Mouse (Mus musculus): Measurements from ENCODE around the gene Sema6d. TPM values are rescaled to one million over a fixed set of nuclear protein-coding genes. Genes with fewer than 3 reads are reported as not detected.

The Sema6d gene
- polyA plus RNA-seq, 1 experiment from 2014 or later = 14.6 TPM

GRCm38 (mm10) chr2:124401727-124402380 lies 312.1 kb downstream of the Sema6d start:
- Histone ChIP-seq H3K4me2 (ENCODE audit: low read depth, low read length) (no peak overlapping the region), H3K9me3 (ENCODE audit: control insufficient read depth, low read length) (no peaks in the 10 kb centered on the region), H3K27me3 (replicated peaks; ENCODE audit: control insufficient read depth, insufficient read depth, low read length) (no peaks in the 10 kb centered on the region), H3K4me1 (ENCODE audit: control insufficient read depth, insufficient read depth, low read length) (peaks cover 17% of the 10 kb centered on the region), H3K9ac (ENCODE audit: low read depth, low read length) (no peak overlapping the region), H3K27ac (replicated peaks; ENCODE audit: low read depth, low read length) (no peak overlapping the region), H3K36me3 (ENCODE audit: control insufficient read depth, insufficient read depth, low read length) (no peaks in the 10 kb centered on the region), H3K4me3 (ENCODE audit: low read depth, low read length) (no peak overlapping the region)
- 62% methylated on average over 6 of the region's 6 CpGs for WGBS
- no peak for ATAC-seq (ENCODE audit: low read depth)
- no peak for DNase-seq (ENCODE audit: low spot score)

DNA sequence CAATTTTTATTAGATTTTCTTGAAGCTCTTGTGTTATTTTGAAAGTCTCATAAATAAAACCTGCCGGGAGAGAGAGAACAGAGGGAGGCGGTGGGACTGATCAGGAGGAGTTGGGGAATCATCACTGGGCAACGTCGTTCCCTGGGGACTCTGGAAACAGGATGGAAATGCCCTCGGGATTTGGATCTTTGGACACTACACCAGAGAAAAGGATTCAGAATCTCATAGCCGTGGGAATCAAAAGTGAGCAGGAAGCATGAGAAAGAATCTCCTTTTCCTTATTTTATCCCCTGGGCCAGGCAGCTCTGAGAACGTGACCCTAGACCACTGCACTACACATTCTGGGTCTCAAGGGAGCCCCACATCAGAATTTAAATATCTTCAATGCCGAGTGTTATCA lies 313.8 kb downstream of the Sema6d start:
- H3K4me3 ChIP-seq (ENCODE audit: low read depth, low read length) = no peak overlapping the region
- no peaks in the 10 kb centered on the region for H3K9me3 ChIP-seq (ENCODE audit: control insufficient read depth, low read length)
- no peaks in the 10 kb centered on the region for H3K36me3 ChIP-seq (ENCODE audit: control insufficient read depth, insufficient read depth, low read length)
- H3K9ac ChIP-seq (ENCODE audit: low read depth, low read length) = no peak overlapping the region
- no peak overlapping the region for H3K27ac ChIP-seq (replicated peaks; ENCODE audit: low read depth, low read length)
- ATAC-seq (ENCODE audit: low read depth) = 0 out of 2 replicates have a peak, but pooled peaks have one; percentile 18
- DNase-seq (ENCODE audit: low spot score) = no peak
- H3K4me2 ChIP-seq (ENCODE audit: low read depth, low read length) = no peak overlapping the region
- H3K4me1 ChIP-seq (ENCODE audit: control insufficient read depth, insufficient read depth, low read length) = peaks cover 17% of the 10 kb centered on the region
- no peaks in the 10 kb centered on the region for H3K27me3 ChIP-seq (replicated peaks; ENCODE audit: control insufficient read depth, insufficient read depth, low read length)
- 56% methylated on average over 8 of the region's 8 CpGs for WGBS

DNA sequence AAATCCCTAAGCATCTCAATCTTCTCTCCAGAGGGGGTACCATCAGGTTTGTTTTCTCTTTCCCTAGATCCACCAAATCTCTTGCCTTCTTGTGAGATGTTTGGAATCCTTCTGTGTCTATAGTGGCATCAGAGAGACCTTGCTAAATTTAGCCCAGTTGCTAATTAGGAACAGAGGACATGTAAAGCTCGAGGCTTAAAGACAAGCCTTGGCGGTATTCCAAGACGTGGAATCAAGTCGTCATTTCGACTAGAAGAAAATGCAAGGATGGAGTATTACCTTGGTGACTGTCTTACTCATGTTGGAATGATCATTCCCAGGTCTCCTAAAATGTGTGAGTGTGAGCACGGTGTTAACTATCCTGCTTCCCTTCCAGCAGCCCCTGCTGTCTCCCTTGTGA lies 314.2 kb downstream of the Sema6d start:
- peak; percentile 50; the same call in 1 of the 2 replicates for ATAC-seq (ENCODE audit: low read depth)
- H3K9me3 ChIP-seq (ENCODE audit: control insufficient read depth, low read length) = no peaks in the 10 kb centered on the region
- no peak overlapping the region for H3K4me2 ChIP-seq (ENCODE audit: low read depth, low read length)
- peak; percentile 68 for DNase-seq (ENCODE audit: low spot score)
- no peak overlapping the region for H3K27ac ChIP-seq (replicated peaks; ENCODE audit: low read depth, low read length)
- no peak overlapping the region for H3K9ac ChIP-seq (ENCODE audit: low read depth, low read length)
- no peak overlapping the region for H3K4me3 ChIP-seq (ENCODE audit: low read depth, low read length)
- no peaks in the 10 kb centered on the region for H3K36me3 ChIP-seq (ENCODE audit: control insufficient read depth, insufficient read depth, low read length)
- WGBS = 24% methylated on average over 6 of the region's 6 CpGs
- peaks cover 17% of the 10 kb centered on the region for H3K4me1 ChIP-seq (ENCODE audit: control insufficient read depth, insufficient read depth, low read length)
- H3K27me3 ChIP-seq (replicated peaks; ENCODE audit: control insufficient read depth, insufficient read depth, low read length) = no peaks in the 10 kb centered on the region

DNA sequence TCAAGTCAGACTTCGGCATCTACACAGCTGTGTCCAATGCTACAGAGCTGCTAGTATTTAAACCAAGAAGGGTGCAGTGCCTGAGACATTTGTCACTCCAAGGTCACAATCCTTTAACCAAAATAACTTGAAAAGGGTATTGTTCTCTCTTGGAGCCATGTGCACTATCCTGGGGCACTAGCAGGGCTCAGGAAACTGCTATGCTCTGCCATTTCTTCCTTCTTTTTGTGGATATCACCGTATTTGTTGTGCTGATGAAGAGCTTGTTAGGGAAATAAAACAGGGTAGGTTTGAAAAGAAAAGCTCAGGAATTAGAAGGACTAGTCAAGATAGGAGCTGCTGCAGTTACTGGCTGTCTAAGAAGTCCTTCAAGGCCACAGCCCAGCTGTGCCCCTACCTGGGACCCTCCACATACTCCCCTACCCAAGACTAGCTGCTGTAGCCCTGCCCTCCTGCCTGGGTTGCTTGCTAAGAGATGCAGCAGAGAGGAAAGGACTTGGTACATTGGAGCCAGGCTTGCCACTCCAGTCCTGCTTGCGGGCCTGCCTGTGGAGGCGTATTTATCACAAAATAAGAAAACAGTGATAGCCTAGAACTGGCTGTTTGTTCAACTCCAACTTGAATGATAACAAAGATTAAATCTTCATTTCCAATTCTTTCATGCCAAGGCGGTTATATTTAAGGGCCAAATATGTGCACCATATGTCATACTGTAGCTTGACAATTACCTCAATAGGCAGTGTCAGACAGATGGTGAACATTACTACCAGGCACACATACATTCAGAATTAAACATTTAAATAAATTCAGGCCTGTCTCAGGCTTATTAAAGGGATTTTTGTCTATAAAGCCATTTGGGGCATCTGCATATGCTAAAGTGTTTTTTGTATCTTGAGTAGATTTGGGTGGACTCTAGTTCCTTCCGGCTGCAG lies 315.1 kb downstream of the Sema6d start:
- Histone ChIP-seq H3K27ac (replicated peaks; ENCODE audit: low read depth, low read length) (peak overlapping the region; percentile 49; the same call in 1 of the 2 replicates), H3K4me2 (ENCODE audit: low read depth, low read length) (no peak overlapping the region), H3K4me3 (ENCODE audit: low read depth, low read length) (no peak overlapping the region), H3K27me3 (replicated peaks; ENCODE audit: control insufficient read depth, insufficient read depth, low read length) (no peaks in the 10 kb centered on the region), H3K9ac (ENCODE audit: low read depth, low read length) (no peak overlapping the region), H3K36me3 (ENCODE audit: control insufficient read depth, insufficient read depth, low read length) (no peaks in the 10 kb centered on the region), H3K4me1 (ENCODE audit: control insufficient read depth, insufficient read depth, low read length) (peaks cover 17% of the 10 kb centered on the region), H3K9me3 (ENCODE audit: control insufficient read depth, low read length) (no peaks in the 10 kb centered on the region)
- 57% methylated on average over 6 of the region's 6 CpGs for WGBS
- DNase-seq (ENCODE audit: low spot score) = peak; percentile 38
- 0 out of 2 replicates have a peak, but pooled peaks have one; percentile 47 for ATAC-seq (ENCODE audit: low read depth)

GRCm38 (mm10) chr2:124408956-124409355 lies 319.2 kb downstream of the Sema6d start:
- H3K9me3 ChIP-seq (ENCODE audit: control insufficient read depth, low read length) = no peaks in the 10 kb centered on the region
- no peak overlapping the region for H3K4me3 ChIP-seq (ENCODE audit: low read depth, low read length)
- H3K4me1 ChIP-seq (ENCODE audit: control insufficient read depth, insufficient read depth, low read length) = peaks cover 11% of the 10 kb centered on the region
- ATAC-seq (ENCODE audit: low read depth) = no peak
- H3K36me3 ChIP-seq (ENCODE audit: control insufficient read depth, insufficient read depth, low read length) = no peaks in the 10 kb centered on the region
- no peak for DNase-seq (ENCODE audit: low spot score)
- 77% methylated on average over 1 of the region's 1 CpGs for WGBS
- H3K9ac ChIP-seq (ENCODE audit: low read depth, low read length) = no peak overlapping the region
- no peaks in the 10 kb centered on the region for H3K27me3 ChIP-seq (replicated peaks; ENCODE audit: control insufficient read depth, insufficient read depth, low read length)
- H3K27ac ChIP-seq (replicated peaks; ENCODE audit: low read depth, low read length) = no peak overlapping the region
- no peak overlapping the region for H3K4me2 ChIP-seq (ENCODE audit: low read depth, low read length)

DNA sequence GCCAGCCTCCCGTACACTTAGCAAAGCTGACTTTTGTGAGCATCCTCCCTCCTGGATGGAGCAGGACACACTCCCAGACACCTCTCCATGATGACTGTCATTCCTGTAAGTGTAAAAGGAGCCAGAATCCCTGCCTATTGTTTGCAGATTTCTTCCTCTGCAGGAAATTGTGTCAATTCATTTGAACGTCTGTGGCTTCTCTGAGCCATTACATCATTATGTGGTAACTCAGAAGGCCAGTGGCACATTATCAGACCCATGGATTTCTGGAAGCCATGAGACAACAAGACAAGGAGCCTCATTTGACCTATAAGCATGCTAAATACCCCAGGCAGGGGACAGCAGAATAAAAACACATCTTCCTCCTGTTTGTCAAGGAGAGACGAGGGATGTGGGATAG lies 327.0 kb downstream of the Sema6d start:
- H3K4me2 ChIP-seq (ENCODE audit: low read depth, low read length) = no peak overlapping the region

DNA sequence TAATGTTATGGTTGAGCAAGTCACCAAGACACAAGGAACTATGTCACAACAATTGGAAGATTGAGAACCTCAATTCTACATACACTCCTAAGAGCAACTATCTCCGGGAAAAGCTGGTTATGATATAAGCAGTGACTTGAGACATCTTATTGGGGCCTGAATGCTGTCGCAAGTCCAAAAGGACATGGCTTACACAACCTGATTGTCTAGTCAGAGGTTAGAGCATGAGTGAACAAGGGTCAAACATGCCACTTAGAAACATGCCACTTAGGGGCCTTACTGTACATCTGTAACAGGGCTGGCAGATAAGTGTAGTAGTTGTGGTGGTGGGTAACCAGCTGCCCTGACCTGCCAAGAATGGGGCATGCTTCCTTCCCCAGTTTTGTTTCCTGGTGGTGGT lies 328.6 kb downstream of the Sema6d start:
- Histone ChIP-seq H3K27me3 (replicated peaks; ENCODE audit: control insufficient read depth, insufficient read depth, low read length) (no peaks in the 10 kb centered on the region), H3K4me1 (ENCODE audit: control insufficient read depth, insufficient read depth, low read length) (peaks cover 8% of the 10 kb centered on the region), H3K9me3 (ENCODE audit: control insufficient read depth, low read length) (no peaks in the 10 kb centered on the region), H3K4me3 (ENCODE audit: low read depth, low read length) (no peak overlapping the region), H3K27ac (replicated peaks; ENCODE audit: low read depth, low read length) (no peak overlapping the region), H3K36me3 (ENCODE audit: control insufficient read depth, insufficient read depth, low read length) (no peaks in the 10 kb centered on the region), H3K4me2 (ENCODE audit: low read depth, low read length) (no peak overlapping the region), H3K9ac (ENCODE audit: low read depth, low read length) (no peak overlapping the region)
- ATAC-seq (ENCODE audit: low read depth) (no peak), DNase-seq (ENCODE audit: low spot score) (no peak)
- WGBS = 95% methylated on average over 2 of the region's 2 CpGs

More for the DNA sequence above, 327.0 kb downstream of the Sema6d start:
- DNase-seq (ENCODE audit: low spot score) (no peak), ATAC-seq (ENCODE audit: low read depth) (no peak)
- H3K27me3 ChIP-seq (replicated peaks; ENCODE audit: control insufficient read depth, insufficient read depth, low read length) = no peaks in the 10 kb centered on the region
- H3K9me3 ChIP-seq (ENCODE audit: control insufficient read depth, low read length) = no peaks in the 10 kb centered on the region
- no peak overlapping the region for H3K27ac ChIP-seq (replicated peaks; ENCODE audit: low read depth, low read length)
- peaks cover 8% of the 10 kb centered on the region for H3K4me1 ChIP-seq (ENCODE audit: control insufficient read depth, insufficient read depth, low read length)
- 77% methylated on average over 3 of the region's 3 CpGs for WGBS
- no peak overlapping the region for H3K4me3 ChIP-seq (ENCODE audit: low read depth, low read length)
- H3K36me3 ChIP-seq (ENCODE audit: control insufficient read depth, insufficient read depth, low read length) = no peaks in the 10 kb centered on the region
- no peak overlapping the region for H3K9ac ChIP-seq (ENCODE audit: low read depth, low read length)

DNA sequence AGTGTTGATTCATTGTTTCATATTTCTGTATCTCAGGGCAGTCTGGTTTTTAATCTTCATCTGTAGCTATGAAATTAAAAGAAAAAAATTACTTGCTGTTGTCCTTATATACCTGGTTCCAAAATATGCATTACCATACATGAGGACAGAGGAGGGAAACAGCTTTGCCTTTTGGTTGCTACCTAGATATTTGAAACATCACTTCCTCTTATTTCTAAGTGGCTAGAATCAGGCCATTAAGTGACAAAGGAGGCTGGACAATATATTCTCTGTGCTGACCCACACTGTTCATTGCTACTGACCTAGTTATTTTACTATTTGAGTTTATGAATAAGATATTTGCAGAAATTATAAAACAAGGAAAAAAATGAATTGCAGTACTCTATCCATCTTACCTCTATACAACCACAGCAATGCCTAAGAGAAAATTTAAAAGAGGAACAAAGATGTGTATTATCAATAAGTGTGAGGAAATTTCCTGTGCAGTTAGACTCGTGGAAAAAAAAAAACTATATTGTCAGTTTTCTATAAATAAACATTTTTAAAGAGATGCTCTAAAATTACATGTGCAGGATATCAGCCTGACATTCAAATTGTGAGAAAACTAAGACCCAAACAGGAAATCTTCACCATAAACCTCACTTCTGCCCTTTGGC lies 330.5 kb downstream of the Sema6d start:
- H3K9ac ChIP-seq (ENCODE audit: low read depth, low read length) = no peak overlapping the region
- H3K36me3 ChIP-seq (ENCODE audit: control insufficient read depth, insufficient read depth, low read length) = no peaks in the 10 kb centered on the region
- H3K9me3 ChIP-seq (ENCODE audit: control insufficient read depth, low read length) = no peaks in the 10 kb centered on the region
- no peak overlapping the region for H3K4me2 ChIP-seq (ENCODE audit: low read depth, low read length)
- WGBS = 53% methylated on average over 1 of the region's 1 CpGs
- DNase-seq (ENCODE audit: low spot score) (no peak), ATAC-seq (ENCODE audit: low read depth) (no peak)
- H3K4me1 ChIP-seq (ENCODE audit: control insufficient read depth, insufficient read depth, low read length) = peaks cover 8% of the 10 kb centered on the region
- H3K27ac ChIP-seq (replicated peaks; ENCODE audit: low read depth, low read length) = no peak overlapping the region
- no peak overlapping the region for H3K4me3 ChIP-seq (ENCODE audit: low read depth, low read length)
- H3K27me3 ChIP-seq (replicated peaks; ENCODE audit: control insufficient read depth, insufficient read depth, low read length) = no peaks in the 10 kb centered on the region
